Mouse (Mus musculus) liver, embryonic 14.5 days (tissue): ENCODE results near the gene Agmo.

ENCODE experiments used
- CTCF ChIP-seq: IDR thresholded peaks from 2 replicates; pipeline ENCODE4 v1.5.1; 2016; ENCODE audit warnings: antibody characterized with exemption, low read depth, control low read depth
- EP300 ChIP-seq: IDR thresholded peaks from 2 replicates; pipeline ENCODE4 v1.6.1; 2016; ENCODE audit warnings: antibody characterized with exemption, low read depth

DNA sequence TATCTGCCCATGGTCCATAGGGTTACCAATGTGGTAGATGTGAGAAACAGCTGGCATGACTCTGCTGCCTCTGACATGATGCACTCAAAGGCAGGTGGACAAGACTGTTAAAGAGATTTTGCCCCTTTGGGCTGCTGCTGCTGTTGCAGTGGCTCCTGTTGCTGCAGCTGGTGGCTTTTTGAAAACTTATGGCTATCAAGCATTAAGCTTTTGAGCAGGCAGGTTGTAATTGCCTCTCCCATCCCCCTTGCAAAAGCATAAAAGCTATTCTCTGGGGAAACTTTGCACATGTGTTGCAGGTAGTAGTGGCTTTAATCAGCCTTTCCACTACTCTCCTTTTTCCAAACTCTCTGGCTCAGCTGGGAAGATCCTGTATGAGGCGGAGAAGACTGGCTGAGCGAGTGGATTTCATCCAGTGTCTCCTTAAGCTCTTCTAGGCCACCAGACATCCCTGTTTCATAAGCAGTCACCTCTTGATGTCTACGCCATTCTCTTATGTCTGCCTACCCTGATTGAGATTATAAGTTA is 201.1 kb downstream of the Agmo start:
- TF ChIP-seq CTCF (no peak), EP300 (no peak)
